Mouse (Mus musculus) intestine, embryonic 16.5 days (tissue): ENCODE results near the gene Atf5. TPM values are rescaled to one million over a fixed set of nuclear protein-coding genes. Genes with fewer than 3 reads are reported as not detected.
A peak's percentile ranks its signal among the peaks of the same experiment; 100 is the strongest.

ENCODE experiments used
- ATAC-seq: fragments of 200-750 bp; cut with Nextera tagmentation; 2 replicates; pipeline ENCODE4 v1.8.0; 2017; ENCODE audit warnings: moderate TSS enrichment, moderate library complexity
- H3K27ac ChIP-seq: fragments of 300-500 bp; sonication (generic); 2 replicates; pipeline ENCODE4 v1.5.1; 2014; ENCODE audit warnings: mild to moderate bottlenecking, low read length
- H3K27me3 ChIP-seq: fragments of 300-500 bp; sonication (generic); replicated peaks from 2 replicates; pipeline ENCODE4 v1.6.1; 2014; ENCODE audit warnings: low read length, control low read depth, mixed read lengths; ENCODE audit not compliant: control insufficient read depth, insufficient read depth
- H3K36me3 ChIP-seq: fragments of 300-500 bp; sonication (generic); 2 replicates; pipeline ENCODE4 v1.6.1; 2014; ENCODE audit warnings: low read length, control low read depth; ENCODE audit not compliant: control insufficient read depth, insufficient read depth
- H3K4me1 ChIP-seq: fragments of 300-500 bp; sonication (generic); 2 replicates; pipeline ENCODE4 v1.6.1; 2014; ENCODE audit warnings: low read length, control low read depth, mixed read lengths; ENCODE audit not compliant: control insufficient read depth, insufficient read depth
- H3K4me2 ChIP-seq: fragments of 300-500 bp; sonication (generic); 2 replicates; pipeline ENCODE4 v1.6.1; 2014; ENCODE audit warnings: low read depth, low read length, control low read depth
- H3K4me3 ChIP-seq: fragments of 300-500 bp; sonication (generic); 2 replicates; pipeline ENCODE4 v1.5.1; 2014; ENCODE audit warnings: mild to moderate bottlenecking, low read length
- H3K9ac ChIP-seq: fragments of 300-500 bp; sonication (generic); 2 replicates; pipeline ENCODE4 v1.6.1; 2014; ENCODE audit warnings: low read depth, low read length
- H3K9me3 ChIP-seq: fragments of 300-500 bp; sonication (generic); 2 replicates; pipeline ENCODE4 v1.6.1; 2016; ENCODE audit warnings: low read length, control low read depth; ENCODE audit not compliant: control insufficient read depth
- WGBS: fragments of 180-500 bp; shearing (Covaris S2); extraction: QIAGEN DNeasy Blood & Tissue Kit; methylation state at CpG from one replicate; pipeline ENCODE4 v1.1.7; 2014; 5-methylcytosine and 5-hydroxymethylcytosine counted together
- polyA plus RNA-seq: library from polyadenylated mRNA; unstranded; fragments of >200 nt; fragmentation: Nextera tagmentation; extraction: Ambion mirVana; gene quantifications from 2 replicates; pipeline ENCODE4 v1.2.1, GENCODE M21; 2015

The Atf5 gene
- polyA plus RNA-seq, 1 experiment from 2014 or later: 5.5 TPM

- no peak for ATAC-seq
- H3K36me3 ChIP-seq: peaks cover 17% of the 10 kb centered on the region; the same call in 1 of the 2 replicates
- no peak overlapping the region for H3K4me2 ChIP-seq
- no peaks in the 10 kb centered on the region for H3K4me1 ChIP-seq
- no peak overlapping the region for H3K4me3 ChIP-seq
- WGBS: 97% methylated on average over 3 of the region's 3 CpGs
- no peak overlapping the region for H3K9ac ChIP-seq
- no peaks in the 10 kb centered on the region for H3K27me3 ChIP-seq
- H3K27ac ChIP-seq: no peak overlapping the region
- no peaks in the 10 kb centered on the region for H3K9me3 ChIP-seq
Measured at GRCm38 (mm10) chr7:44809466-44809865, 7.0 kb downstream of the Atf5 start.

GRCm38 (mm10) chr7:44808927-44809326 is 7.5 kb downstream of the Atf5 start:
- Histone ChIP-seq H3K9me3 (no peaks in the 10 kb centered on the region), H3K4me2 (no peak overlapping the region), H3K27me3 (no peaks in the 10 kb centered on the region), H3K9ac (no peak overlapping the region), H3K27ac (no peak overlapping the region), H3K4me3 (no peak overlapping the region), H3K4me1 (no peaks in the 10 kb centered on the region), H3K36me3 (peaks cover 17% of the 10 kb centered on the region; the same call in 1 of the 2 replicates)
- no peak for ATAC-seq
- WGBS: 87% methylated on average over 2 of the region's 2 CpGs

GRCm38 (mm10) chr7:44792781-44793180 is 23.7 kb downstream of the Atf5 start:
- Histone ChIP-seq H3K27me3 (no peaks in the 10 kb centered on the region), H3K4me1 (no peaks in the 10 kb centered on the region), H3K27ac (no peak overlapping the region), H3K9me3 (no peaks in the 10 kb centered on the region), H3K36me3 (no peaks in the 10 kb centered on the region), H3K9ac (no peak overlapping the region), H3K4me3 (no peak overlapping the region), H3K4me2 (no peak overlapping the region)
- ATAC-seq: no peak
- 82% methylated on average over 6 of the region's 6 CpGs for WGBS

GRCm38 (mm10) chr7:44790066-44790465 is 26.4 kb downstream of the Atf5 start:
- no peak overlapping the region for H3K4me2 ChIP-seq
- no peak overlapping the region for H3K4me3 ChIP-seq
- H3K4me1 ChIP-seq: no peaks in the 10 kb centered on the region
- ATAC-seq: no peak
- WGBS: 69% methylated on average over 4 of the region's 4 CpGs
- no peaks in the 10 kb centered on the region for H3K9me3 ChIP-seq
- no peaks in the 10 kb centered on the region for H3K27me3 ChIP-seq
- no peak overlapping the region for H3K9ac ChIP-seq
- no peak overlapping the region for H3K27ac ChIP-seq
- H3K36me3 ChIP-seq: no peaks in the 10 kb centered on the region

- H3K4me1 ChIP-seq: no peaks in the 10 kb centered on the region
- WGBS: 77% methylated on average over 3 of the region's 3 CpGs
- no peaks in the 10 kb centered on the region for H3K9me3 ChIP-seq
- H3K36me3 ChIP-seq: no peaks in the 10 kb centered on the region
- H3K4me2 ChIP-seq: no peak overlapping the region
- H3K27me3 ChIP-seq: no peaks in the 10 kb centered on the region
- H3K4me3 ChIP-seq: no peak overlapping the region
- H3K27ac ChIP-seq: no peak overlapping the region
- no peak overlapping the region for H3K9ac ChIP-seq
- no peak for ATAC-seq
Measured at GRCm38 (mm10) chr7:44789531-44789930, 26.9 kb downstream of the Atf5 start.

GRCm38 (mm10) chr7:44780101-44780500 is 36.4 kb downstream of the Atf5 start:
- no peak overlapping the region for H3K4me2 ChIP-seq
- H3K9me3 ChIP-seq: no peaks in the 10 kb centered on the region
- 84% methylated on average over 8 of the region's 8 CpGs for WGBS
- no peak overlapping the region for H3K27ac ChIP-seq
- H3K27me3 ChIP-seq: no peaks in the 10 kb centered on the region
- H3K36me3 ChIP-seq: peaks cover 7% of the 10 kb centered on the region; the same call in 1 of the 2 replicates
- H3K4me1 ChIP-seq: no peaks in the 10 kb centered on the region
- no peak for ATAC-seq
- no peak overlapping the region for H3K9ac ChIP-seq
- no peak overlapping the region for H3K4me3 ChIP-seq

- no peaks in the 10 kb centered on the region for H3K9me3 ChIP-seq
- H3K4me3 ChIP-seq: no peak overlapping the region
- H3K36me3 ChIP-seq: peaks cover 17% of the 10 kb centered on the region
- H3K27me3 ChIP-seq: no peaks in the 10 kb centered on the region
- H3K4me1 ChIP-seq: no peaks in the 10 kb centered on the region
- no peak overlapping the region for H3K27ac ChIP-seq
- no peak overlapping the region for H3K4me2 ChIP-seq
- no peak for ATAC-seq
- WGBS: 87% methylated on average over 9 of the region's 9 CpGs
- H3K9ac ChIP-seq: no peak overlapping the region
Measured at GRCm38 (mm10) chr7:44776849-44777498, 39.5 kb downstream of the Atf5 start.

GRCm38 (mm10) chr7:44772591-44773204 is 43.8 kb downstream of the Atf5 start:
- H3K9ac ChIP-seq: no peak overlapping the region
- no peaks in the 10 kb centered on the region for H3K9me3 ChIP-seq
- H3K27ac ChIP-seq: no peak overlapping the region
- H3K36me3 ChIP-seq: peaks cover 20% of the 10 kb centered on the region
- no peak overlapping the region for H3K4me2 ChIP-seq
- H3K27me3 ChIP-seq: no peaks in the 10 kb centered on the region
- H3K4me3 ChIP-seq: no peak overlapping the region
- peak; percentile 46; the same call in 1 of the 2 replicates for ATAC-seq
- H3K4me1 ChIP-seq: no peaks in the 10 kb centered on the region
- WGBS: 91% methylated on average over 8 of the region's 8 CpGs

GRCm38 (mm10) chr7:44770046-44770578 is 46.3 kb downstream of the Atf5 start:
- peak; percentile 46 for ATAC-seq

More at GRCm38 (mm10) chr7:44770046-44770578, 46.3 kb downstream of the Atf5 start:
- Histone ChIP-seq H3K27ac (no peak overlapping the region), H3K36me3 (peaks cover 17% of the 10 kb centered on the region), H3K4me1 (no peaks in the 10 kb centered on the region), H3K9me3 (no peaks in the 10 kb centered on the region), H3K9ac (no peak overlapping the region), H3K27me3 (no peaks in the 10 kb centered on the region), H3K4me3 (no peak overlapping the region), H3K4me2 (no peak overlapping the region)
- 12% methylated on average over 6 of the region's 6 CpGs for WGBS
